8 mouse cellular contexts compared by ENCODE assay signal in genomic region chr8:120549922-120550321, GRCm38 (mm10). TPM values are rescaled to one million over a fixed set of nuclear protein-coding genes. Genes with fewer than 3 reads are reported as not detected.
DNase-seq lines count a peak whose midpoint lies in the region; ATAC-seq and TF ChIP-seq lines count a peak whose summit lies in the region.

No protein-coding gene starts in this region.

- peak overlapping the region; percentile 54 for H3K4me2 ChIP-seq in kidney, embryonic 15.5 days
- H3K4me2 ChIP-seq in embryonic facial prominence, embryonic 12.5 days (replicated peaks), result peak overlapping the region; percentile 44
- peak overlapping the region; percentile 40 for H3K4me2 ChIP-seq in hindbrain, embryonic 11.5 days (replicated peaks; ENCODE audit: low read depth, low read length)
- peak overlapping the region; percentile 53 for H3K4me2 ChIP-seq in midbrain, embryonic 16.5 days (ENCODE audit: low read length)

- H3K4me3 ChIP-seq in kidney, embryonic 15.5 days (replicated peaks), result peak overlapping the region; percentile 20
- H3K4me3 ChIP-seq in kidney, adult 2 months (ENCODE audit: insufficient read depth, low read depth, low read length), result no peak overlapping the region
- H3K4me3 ChIP-seq in embryonic facial prominence, embryonic 12.5 days, result 0 out of 2 replicates have a peak overlapping the region, but pooled peaks have one; percentile 12
- no peak overlapping the region for H3K4me3 ChIP-seq in hindbrain, embryonic 11.5 days (ENCODE audit: low read depth, low read length)
- peak overlapping the region; percentile 6; the same call in 1 of the 2 replicates for H3K4me3 ChIP-seq in midbrain, embryonic 16.5 days (ENCODE audit: low read depth, low read length)

- no peak for TF ChIP-seq POLR2A in kidney, adult 2 months (IDR thresholded peaks at IDR 0.05; ENCODE audit: low read depth, low read length)

- H3K27ac ChIP-seq in kidney, embryonic 15.5 days, result peak overlapping the region; percentile 74
- H3K27ac ChIP-seq in kidney, adult 2 months (ENCODE audit: insufficient read depth, low read depth, low read length), result no peak overlapping the region
- H3K27ac ChIP-seq in embryonic facial prominence, embryonic 12.5 days, result peak overlapping the region; percentile 77
- H3K27ac ChIP-seq in hindbrain, embryonic 11.5 days (ENCODE audit: low read depth, low read length), result peak overlapping the region; percentile 96
- H3K27ac ChIP-seq in midbrain, embryonic 16.5 days (ENCODE audit: low read length), result peak overlapping the region; percentile 66

- H3K36me3 ChIP-seq in kidney, embryonic 15.5 days, result peaks cover 13% of the 10 kb centered on the region
- no peaks in the 10 kb centered on the region for H3K36me3 ChIP-seq in kidney, adult 2 months (ENCODE audit: control insufficient read depth, insufficient read depth, low read length)
- H3K36me3 ChIP-seq in embryonic facial prominence, embryonic 12.5 days, result 0 out of 2 replicates have a peak, but pooled peaks cover 5% of the 10 kb centered on the region
- H3K36me3 ChIP-seq in hindbrain, embryonic 11.5 days (ENCODE audit: control insufficient read depth, insufficient read depth, low read length), result no peaks in the 10 kb centered on the region
- 0 out of 2 replicates have a peak, but pooled peaks cover 3% of the 10 kb centered on the region for H3K36me3 ChIP-seq in midbrain, embryonic 16.5 days (ENCODE audit: control insufficient read depth, insufficient read depth, low read length)

- no peaks in the 10 kb centered on the region for H3K9me3 ChIP-seq in kidney, embryonic 15.5 days (replicated peaks)
- H3K9me3 ChIP-seq in embryonic facial prominence, embryonic 12.5 days, result no peaks in the 10 kb centered on the region
- H3K9me3 ChIP-seq in hindbrain, embryonic 11.5 days (ENCODE audit: control insufficient read depth, low read length), result no peaks in the 10 kb centered on the region
- H3K9me3 ChIP-seq in midbrain, embryonic 16.5 days (replicated peaks; ENCODE audit: control insufficient read depth, low read length, poor library complexity, severe bottlenecking), result no peaks in the 10 kb centered on the region

- H3K27me3 ChIP-seq in kidney, embryonic 15.5 days, result no peaks in the 10 kb centered on the region
- no peaks in the 10 kb centered on the region for H3K27me3 ChIP-seq in kidney, adult 2 months (replicated peaks; ENCODE audit: control insufficient read depth, insufficient read depth, low read length)
- H3K27me3 ChIP-seq in embryonic facial prominence, embryonic 12.5 days, result no peaks in the 10 kb centered on the region
- H3K27me3 ChIP-seq in hindbrain, embryonic 11.5 days (ENCODE audit: control insufficient read depth, insufficient read depth, low read length), result no peaks in the 10 kb centered on the region
- H3K27me3 ChIP-seq in midbrain, embryonic 16.5 days (ENCODE audit: control insufficient read depth, insufficient read depth, low read depth, low read length), result no peaks in the 10 kb centered on the region

- no peak for DNase-seq in kidney, adult 2 months
- DNase-seq in hindbrain, embryonic 11.5 days (ENCODE audit: low spot score), result peak; percentile 61
- no peak for DNase-seq in layer of hippocampus, postnatal 10 days (ENCODE audit: low spot score in 2 of 2)
- no peak for DNase-seq in thymus, postnatal 25 days

- peak; percentile 26 for ATAC-seq in kidney, embryonic 15.5 days (replicated peaks; ENCODE audit: low FRiP score)
- 0 out of 2 replicates have a peak, but pooled peaks have one; percentile 42 for ATAC-seq in embryonic facial prominence, embryonic 12.5 days (ENCODE audit: insufficient number of reproducible peaks, insufficient read depth, low FRiP score, low TSS enrichment)
- peak; percentile 75 for ATAC-seq in hindbrain, embryonic 11.5 days (ENCODE audit: low FRiP score)
- ATAC-seq in midbrain, embryonic 16.5 days, result peak; percentile 23; the same call in 1 of the 2 replicates
- ATAC-seq in erythroblast, adult 5-6 weeks (replicated peaks; ENCODE audit: low FRiP score, poor library complexity, severe bottlenecking), result no peak

- 13% methylated on average over 11 of the region's 11 CpGs for WGBS in kidney, embryonic 15.5 days
- 48% methylated on average over 11 of the region's 11 CpGs for WGBS in kidney, adult 2 months
- 9% methylated on average over 11 of the region's 11 CpGs for WGBS in embryonic facial prominence, embryonic 12.5 days
- 17% methylated on average over 11 of the region's 11 CpGs for WGBS in hindbrain, embryonic 11.5 days
- WGBS in midbrain, embryonic 16.5 days, result 8% methylated on average over 11 of the region's 11 CpGs

- TF ChIP-seq CTCF in kidney, adult 2 months (conservative IDR thresholded peaks at IDR 0.05; ENCODE audit: insufficient read depth, insufficient read length, low read depth, low read length), result no peak

- H3K9ac ChIP-seq in kidney, embryonic 15.5 days, result no peak overlapping the region; the same call in 1 of the 2 replicates
- peak overlapping the region; percentile 8; the same call in 1 of the 2 replicates for H3K9ac ChIP-seq in embryonic facial prominence, embryonic 12.5 days
- H3K9ac ChIP-seq in hindbrain, embryonic 11.5 days (ENCODE audit: low read depth, low read length), result peak overlapping the region; percentile 50
- H3K9ac ChIP-seq in midbrain, embryonic 16.5 days (ENCODE audit: low read depth, low read length), result peak overlapping the region; percentile 53

- peaks cover 94% of the 10 kb centered on the region for H3K4me1 ChIP-seq in kidney, embryonic 15.5 days
- H3K4me1 ChIP-seq in kidney, adult 2 months (ENCODE audit: control insufficient read depth, insufficient read depth, low read length), result peaks cover 22% of the 10 kb centered on the region
- peaks cover 77% of the 10 kb centered on the region for H3K4me1 ChIP-seq in embryonic facial prominence, embryonic 12.5 days
- peaks cover 55% of the 10 kb centered on the region for H3K4me1 ChIP-seq in hindbrain, embryonic 11.5 days (replicated peaks; ENCODE audit: control insufficient read depth, insufficient read depth, low read length)
- H3K4me1 ChIP-seq in midbrain, embryonic 16.5 days (ENCODE audit: control insufficient read depth, insufficient read depth, low read length), result peaks cover 60% of the 10 kb centered on the region

RNA-seq across cellular contexts. Expression of gene Gins2, which starts 39.2 kb away (rescaled TPM):
- 107 and 110 TPM in 2 replicates for polyA plus RNA-seq in kidney, embryonic 15.5 days (2015; fragmentation: Nextera tagmentation; extraction: Ambion mirVana)
- 6.4 and 6.9 TPM in 2 replicates for polyA plus RNA-seq in kidney, adult 2 months (2012; rRNA removed)
- 109 and 115 TPM in 2 replicates for polyA plus RNA-seq in embryonic facial prominence, embryonic 12.5 days (2016; fragmentation: Nextera tagmentation; extraction: Ambion mirVana)
- polyA plus RNA-seq in hindbrain, embryonic 11.5 days (2014; fragmentation: Nextera tagmentation; extraction: Ambion mirVana), result 94.8 and 96.9 TPM in 2 replicates
- 10.7 and 13.3 TPM in 2 replicates for polyA plus RNA-seq in midbrain, embryonic 16.5 days (2015; fragmentation: Nextera tagmentation; extraction: Ambion mirVana)
- 13.3 and 32.0 TPM in 2 replicates for total RNA-seq in erythroblast, adult 5-6 weeks (2015; ENCODE audit: low replicate concordance)
- total RNA-seq in erythroblast, adult 5-6 weeks (2017; ENCODE audit: low replicate concordance), result 4.3 and 14.3 TPM in 2 replicates
- total RNA-seq in layer of hippocampus, postnatal 10 days (2021), result 1 to 10 TPM; 2.5 to 4.2 TPM

Comparison
In these comparisons a context has a peak if more than half of its experiments do, and no peak if none do; other contexts are left out.
1. H3K4me3 ChIP-seq: peak in kidney, embryonic 15.5 days (single experiment), embryonic facial prominence, embryonic 12.5 days (single experiment) and midbrain, embryonic 16.5 days (single experiment); none in kidney, adult 2 months (single experiment) and hindbrain, embryonic 11.5 days (single experiment).
2. Peak in every context shown above with its lines, with median percentiles within 50 percentile points of each other: H3K4me2 ChIP-seq.